Mouse (Mus musculus) B cell, adult 2 months (primary cell): ENCODE data around the gene Polr3c.
"Not testable (repeated sequence)": the region's sequence is repeated elsewhere in the genome, so short reads cannot be mapped to it uniquely, and the experiment has no call there.

ENCODE experiments used
- DNase-seq, 2 experiments: peaks; one replicate each; pipeline ENCODE4 v3.0.0; 2022

Polr3c gene

DNA sequence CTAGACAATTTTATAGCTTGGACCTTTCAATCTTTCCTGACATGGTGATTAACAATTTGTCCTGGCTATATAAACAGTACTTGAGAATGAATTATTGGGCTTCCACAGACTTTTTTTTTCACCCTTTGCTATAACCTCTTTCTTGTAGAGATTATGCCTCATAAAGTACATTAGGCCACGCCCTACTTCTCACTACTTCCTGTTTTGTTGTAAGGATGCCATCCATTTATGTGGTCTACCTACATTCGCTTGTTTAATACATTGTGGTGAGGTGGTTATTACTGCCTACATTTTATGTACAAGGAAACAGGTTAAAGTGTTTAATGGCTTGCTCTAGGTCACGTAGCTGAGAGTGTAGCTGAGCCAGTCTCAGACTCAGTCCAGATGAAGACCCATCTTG is 52.3 kb downstream of the Polr3c start:
- peak; percentile 34 to 41 for DNase-seq

DNA sequence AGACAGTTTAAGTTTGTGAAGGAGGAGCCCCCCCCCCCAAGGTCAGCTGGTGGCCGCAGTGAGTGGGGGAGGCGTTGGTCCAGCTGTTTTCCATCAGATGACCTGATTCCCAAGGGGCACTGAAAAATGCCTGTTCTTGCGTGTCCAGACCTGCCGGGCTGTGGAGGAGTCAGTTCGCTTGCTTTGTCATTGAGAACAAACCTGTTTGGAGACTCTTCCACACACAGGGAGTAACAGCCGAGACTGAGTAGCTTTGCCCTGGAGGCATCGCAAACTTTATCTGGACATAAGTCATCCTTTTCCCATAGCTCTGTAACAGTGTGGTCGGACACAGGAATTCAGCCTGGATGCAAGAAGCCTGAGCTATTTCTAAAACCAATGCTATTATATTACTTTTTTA is 53.0 kb downstream of the Polr3c start:
- no peak for DNase-seq

DNA sequence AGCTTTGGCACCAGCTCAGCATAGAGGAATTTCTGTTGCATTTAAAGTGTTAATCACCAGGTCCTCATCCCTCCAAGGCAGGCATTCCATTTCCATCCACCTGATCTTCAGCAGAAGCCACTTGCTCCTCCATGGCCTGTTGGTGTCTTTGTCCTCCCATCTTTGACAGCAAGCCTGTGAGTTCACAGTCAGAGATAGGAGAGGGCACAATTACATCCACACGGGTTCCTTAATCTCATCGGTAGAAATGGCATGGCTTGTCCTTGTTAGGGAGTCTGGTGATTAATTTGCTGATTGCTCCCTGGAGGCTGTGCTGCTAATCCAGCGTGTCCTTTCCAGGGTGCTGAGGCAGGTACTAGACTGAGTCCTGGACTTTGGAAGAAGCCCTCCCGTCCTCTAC is 53.9 kb downstream of the Polr3c start:
- DNase-seq, result no peak

DNA sequence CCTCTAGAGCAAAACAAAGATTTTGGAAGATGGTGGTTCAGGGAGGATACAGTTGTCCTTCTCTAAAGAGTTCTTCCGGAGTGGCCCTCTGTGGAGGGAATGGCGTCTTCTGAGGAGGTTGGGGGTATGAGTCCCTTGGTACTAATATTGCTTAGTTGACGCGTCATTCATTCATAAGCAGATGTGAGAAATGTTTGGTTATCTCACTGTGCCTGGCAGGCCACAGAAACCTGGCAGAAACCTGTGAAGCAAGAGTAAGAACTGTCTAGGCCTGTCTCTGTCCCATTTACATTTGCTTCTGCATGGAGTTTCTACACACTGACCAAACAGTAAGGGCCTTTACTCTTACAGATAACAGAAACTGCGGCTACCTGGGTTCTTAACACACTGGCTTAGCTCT is 55.9 kb downstream of the Polr3c start:
- no peak for DNase-seq

DNA sequence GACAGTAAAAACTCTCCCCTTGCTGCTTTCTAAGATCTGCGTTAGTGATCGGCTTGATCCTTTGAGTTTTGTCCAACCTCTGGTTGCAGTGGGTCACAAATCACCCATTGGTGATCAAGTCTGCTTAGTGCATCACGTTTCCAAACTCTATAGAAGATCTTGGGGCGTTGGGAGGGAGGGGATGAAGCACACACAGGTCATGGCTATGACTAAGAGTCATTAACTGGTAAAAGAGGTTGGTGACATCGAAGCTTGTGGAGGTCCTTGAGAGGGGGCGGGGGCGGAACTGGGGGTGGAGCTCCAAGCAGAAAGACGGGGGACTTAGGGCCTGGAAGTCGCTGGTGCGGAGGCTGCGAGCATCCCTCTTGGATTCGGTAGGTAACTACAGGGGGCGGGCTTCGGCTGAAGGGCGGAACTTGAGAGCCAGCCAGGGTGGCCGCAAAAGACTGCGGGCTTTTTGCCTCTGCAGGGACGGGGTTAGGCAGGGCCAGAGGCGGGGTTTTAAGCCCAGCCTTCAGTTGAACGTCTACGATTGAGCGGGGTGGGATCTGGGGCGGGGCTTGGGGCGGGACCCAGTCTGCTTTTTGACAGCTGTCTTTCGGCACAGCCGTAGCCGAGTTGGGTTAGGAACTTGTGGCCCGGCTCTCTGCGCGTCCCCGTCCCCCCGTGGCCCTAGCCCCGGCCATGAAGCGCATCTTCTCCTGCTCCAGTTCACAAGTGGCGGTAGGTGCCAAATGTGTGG is 57.5 kb downstream of the Polr3c start, which contains the start of gene Ankrd35:
Gene Ankrd35, plus strand, starts transcription at position 405 of the 742 bp plus-strand sequence.
- peak; percentile 84 to 87 for DNase-seq

DNA sequence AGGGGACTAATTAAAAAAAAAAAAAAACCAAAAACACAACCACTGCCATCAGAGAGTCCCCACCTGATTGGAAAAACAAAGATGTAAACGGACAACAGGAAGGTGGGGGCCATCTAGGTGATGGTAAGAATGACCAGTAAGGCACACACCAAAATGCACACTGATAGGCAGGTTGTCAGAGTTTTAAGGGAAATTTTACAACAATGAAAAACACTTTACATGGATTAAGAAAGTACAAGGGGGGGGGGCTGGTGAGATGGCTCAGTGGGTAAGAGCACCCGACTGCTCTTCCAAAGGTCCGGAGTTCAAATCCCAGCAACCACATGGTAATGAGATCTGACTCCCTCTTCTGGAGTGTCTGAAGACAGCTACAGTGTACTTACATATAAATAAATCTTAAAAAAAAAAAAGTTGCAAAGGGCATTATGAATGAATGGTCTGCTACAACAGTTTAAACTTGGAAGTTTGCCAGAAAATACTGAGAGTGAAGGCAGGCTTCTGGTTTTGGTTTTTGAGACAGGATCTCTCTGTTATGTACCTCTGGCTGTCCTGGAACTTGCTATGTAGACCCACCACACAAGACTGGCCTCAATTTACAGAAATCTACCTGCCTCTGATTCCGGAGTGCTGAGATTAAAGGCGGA is 58.9 kb downstream of the Polr3c start:
- DNase-seq, result no peak

DNA sequence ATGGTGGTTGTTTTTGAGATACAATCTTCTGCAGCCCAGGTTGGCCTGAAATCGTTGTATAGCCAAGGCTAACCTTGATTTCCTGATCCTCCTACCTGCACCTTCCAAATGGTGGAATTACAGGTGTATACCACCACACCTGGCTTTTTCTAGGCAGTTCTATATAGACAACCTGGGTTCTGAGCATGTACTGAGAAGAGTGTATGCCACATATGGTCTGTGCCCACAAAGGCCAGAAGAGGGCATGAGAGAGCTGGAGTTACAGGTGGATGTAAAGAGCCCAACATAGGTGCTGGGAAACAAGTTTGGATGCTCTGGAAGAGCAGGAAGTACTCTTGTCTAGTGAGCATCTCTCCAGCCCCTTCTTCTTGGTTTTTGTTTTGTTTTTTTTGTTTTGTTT is 60.1 kb downstream of the Polr3c start:
- peak; percentile 40 to 43 for DNase-seq

DNA sequence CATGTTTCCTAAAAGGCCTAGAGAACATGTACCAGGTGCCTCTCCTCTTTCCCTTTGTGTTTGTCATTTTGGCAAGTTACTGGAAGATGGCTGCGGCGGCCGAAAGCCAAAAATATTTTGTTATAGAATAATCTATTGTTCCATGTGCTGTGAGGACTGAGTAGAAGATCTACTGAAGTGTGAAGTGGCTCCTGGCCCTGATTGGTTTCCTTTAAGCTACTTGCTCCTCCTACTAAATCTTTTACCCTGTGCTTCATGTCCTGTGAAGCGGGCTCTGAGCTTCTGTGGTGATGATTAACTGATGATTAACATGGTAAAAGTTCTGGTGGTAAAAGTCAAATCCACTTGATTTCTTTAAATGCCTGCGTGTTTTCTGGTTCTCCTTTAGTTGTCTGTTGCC is 60.5 kb downstream of the Polr3c start:
- no peak for DNase-seq

DNA sequence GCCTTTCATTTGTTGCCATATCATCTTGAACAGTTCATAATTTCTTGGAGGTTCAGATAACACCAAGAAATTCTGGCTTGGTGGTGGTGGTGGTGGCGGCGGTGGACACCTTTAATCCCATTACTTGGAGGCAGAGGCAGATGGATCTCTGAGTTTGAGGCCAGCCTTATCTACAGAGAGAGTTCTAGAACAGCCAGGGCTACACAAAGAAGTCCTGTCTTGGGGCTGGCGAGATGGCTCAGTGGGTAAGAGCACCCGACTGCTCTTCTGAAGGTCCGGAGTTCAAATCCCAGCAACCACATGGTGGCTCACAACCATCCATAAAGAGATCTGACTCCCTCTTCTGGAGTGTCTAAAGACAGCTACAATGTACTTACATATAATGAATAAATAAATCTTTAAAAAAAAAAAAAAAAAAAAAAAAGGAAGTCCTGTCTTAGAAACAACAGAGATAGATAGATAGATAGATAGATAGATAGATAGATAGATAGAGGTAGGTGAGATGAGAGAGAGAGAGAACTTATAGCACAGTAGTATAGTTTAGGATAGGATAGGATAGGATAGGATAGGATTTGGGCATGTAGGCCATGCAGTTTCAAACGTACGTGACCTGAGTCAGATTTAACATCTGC is 61.6 kb downstream of the Polr3c start:
- not testable (repeated sequence) for DNase-seq

DNA sequence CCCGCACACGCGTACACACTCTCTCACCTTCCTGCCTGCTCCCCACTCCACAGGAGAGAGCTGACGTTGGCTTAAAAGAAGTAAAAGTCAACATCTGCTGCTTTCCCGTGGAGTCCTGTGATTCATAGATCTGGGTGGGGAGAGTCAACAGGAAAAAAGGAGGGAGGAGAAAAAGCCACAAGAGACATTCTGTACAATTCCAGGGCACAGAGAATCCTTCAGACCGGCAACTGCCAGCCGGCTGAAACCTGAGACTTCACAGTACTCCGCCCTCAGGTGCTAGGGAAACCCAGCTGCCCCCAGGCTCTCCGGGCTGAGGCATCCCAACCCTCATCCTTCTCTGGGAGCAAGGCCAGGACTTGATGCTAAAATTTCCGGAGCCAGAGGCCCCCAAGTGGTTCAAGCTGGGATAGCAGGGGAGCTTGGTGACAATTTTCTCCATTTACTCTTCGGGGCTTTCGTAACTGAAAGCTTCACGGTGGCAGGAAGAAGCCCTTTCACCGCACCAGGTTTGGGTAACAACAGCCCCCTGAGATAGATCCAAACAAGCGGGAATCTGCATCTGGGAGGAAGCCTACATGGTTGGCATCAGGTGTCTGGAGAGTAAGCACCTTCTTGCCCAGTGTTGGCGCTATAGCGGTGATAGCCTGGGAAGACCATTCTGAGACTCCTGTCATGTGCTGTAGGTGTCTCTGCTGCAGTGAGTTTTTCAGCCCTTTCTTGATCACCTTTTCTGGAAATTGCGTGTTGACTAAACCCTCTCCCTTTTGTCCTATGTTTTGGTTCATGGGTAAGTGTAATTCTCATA is 63.8 kb downstream of the Polr3c start:
- DNase-seq, result peak; percentile 73 to 76

DNA sequence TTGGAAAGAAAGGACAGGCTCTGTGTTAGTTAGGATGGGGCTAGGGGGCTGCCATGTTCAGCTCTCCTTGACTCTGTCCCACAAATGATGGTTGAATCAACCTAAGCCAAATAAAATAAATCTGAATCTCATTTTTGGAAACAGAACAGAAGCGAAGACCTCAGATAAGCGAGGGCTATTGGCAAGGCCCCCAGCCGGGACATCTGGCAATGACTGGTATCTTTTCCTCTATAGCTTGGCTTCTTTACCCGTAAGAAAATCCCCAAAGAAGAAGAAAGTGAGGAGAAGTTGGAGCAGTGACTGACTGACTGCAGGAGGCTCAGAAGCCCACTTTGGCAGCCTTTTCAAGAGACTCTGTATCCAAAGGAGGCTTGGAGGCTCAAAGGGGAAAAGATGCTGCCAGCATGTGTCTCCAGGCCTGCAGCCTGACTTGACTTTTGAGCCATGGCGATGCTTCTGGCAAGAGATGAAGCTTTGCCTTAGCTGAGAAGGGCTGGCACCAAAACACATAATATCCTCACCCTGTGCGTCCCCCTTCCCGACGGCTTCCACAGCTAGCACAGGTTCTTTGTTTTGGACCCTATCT is 64.6 kb downstream of the Polr3c start:
- DNase-seq, result no peak
